Mouse (Mus musculus): ENCODE data around the gene Cyp2t4.

Gene Cyp2t4

DNA sequence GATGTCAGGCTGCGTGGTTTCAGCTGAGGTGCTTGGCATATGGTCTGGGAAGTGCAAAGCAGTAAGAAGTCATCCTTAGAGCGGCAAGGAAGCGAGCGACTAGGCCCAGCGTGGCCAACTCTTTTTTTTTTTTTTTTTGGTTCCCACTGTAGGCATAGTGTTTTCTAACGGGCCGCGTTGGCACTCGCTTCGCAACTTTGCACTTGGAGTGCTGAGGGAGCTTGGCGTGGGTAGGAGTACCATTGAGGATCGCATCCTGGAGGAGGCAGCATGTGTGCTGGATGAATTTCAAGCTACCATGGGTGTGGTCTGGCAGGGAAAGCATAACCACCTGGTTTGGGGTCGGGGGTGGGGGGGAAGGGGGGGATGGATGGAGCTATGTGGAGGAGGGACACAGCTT is 2.5 kb downstream of the Cyp2t4 start:
- in situ Hi-C loops (cut with MboI; ENCODE audit: low pct_unique_long_range_greater_than_20kb in 1 of 2, low sequenced_read_pairs in 2 of 2, unreplicated experiment in 1 of 2), result no loop called here

GRCm38 (mm10) chr7:27158171-27158570 is 4.7 kb downstream of the Cyp2t4 start:
- in situ Hi-C loops (cut with MboI; ENCODE audit: low pct_unique_long_range_greater_than_20kb in 1 of 2, low sequenced_read_pairs in 2 of 2, unreplicated experiment in 1 of 2), result no loop called here

DNA sequence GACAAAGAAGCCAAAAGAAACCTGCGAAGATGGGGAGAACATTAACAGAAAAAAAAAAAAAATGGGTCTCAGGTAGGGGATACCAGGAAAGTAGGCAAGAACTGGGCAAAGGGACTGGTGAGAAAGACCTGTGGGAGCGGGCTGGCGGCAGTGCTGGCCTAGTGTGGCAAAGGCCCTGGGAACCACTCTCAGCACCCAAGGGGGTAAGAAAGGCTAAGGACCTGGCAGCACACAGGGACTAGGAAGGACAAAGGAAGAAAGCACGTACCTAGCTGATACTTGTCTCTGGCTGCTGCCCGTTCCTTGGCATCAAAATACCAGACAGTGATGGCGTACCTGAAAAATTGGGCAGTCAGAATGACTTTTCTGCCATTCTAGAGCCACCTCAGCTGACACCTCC is 5.7 kb downstream of the Cyp2t4 start:
- in situ Hi-C loops (cut with MboI; ENCODE audit: low pct_unique_long_range_greater_than_20kb in 1 of 2, low sequenced_read_pairs in 2 of 2, unreplicated experiment in 1 of 2), result no loop called here

GRCm38 (mm10) chr7:27159882-27160281 is 6.4 kb downstream of the Cyp2t4 start:
- in situ Hi-C loops (cut with MboI; ENCODE audit: low pct_unique_long_range_greater_than_20kb in 1 of 2, low sequenced_read_pairs in 2 of 2, unreplicated experiment in 1 of 2), result no loop called here

GRCm38 (mm10) chr7:27160921-27161320 is 7.4 kb downstream of the Cyp2t4 start:
- in situ Hi-C loops (cut with MboI; ENCODE audit: low pct_unique_long_range_greater_than_20kb in 1 of 2, low sequenced_read_pairs in 2 of 2, unreplicated experiment in 1 of 2), result no loop called here

- in situ Hi-C loops (cut with MboI; ENCODE audit: low pct_unique_long_range_greater_than_20kb in 1 of 2, low sequenced_read_pairs in 2 of 2, unreplicated experiment in 1 of 2), result no loop called here
These were observed 8.2 kb downstream of the Cyp2t4 start for GRCm38 (mm10) chr7:27161744-27162143.

- in situ Hi-C loops (cut with MboI; ENCODE audit: low pct_unique_long_range_greater_than_20kb in 1 of 2, low sequenced_read_pairs in 2 of 2, unreplicated experiment in 1 of 2), result no loop called here
These were observed 9.4 kb downstream of the Cyp2t4 start for GRCm38 (mm10) chr7:27162780-27163449.

DNA sequence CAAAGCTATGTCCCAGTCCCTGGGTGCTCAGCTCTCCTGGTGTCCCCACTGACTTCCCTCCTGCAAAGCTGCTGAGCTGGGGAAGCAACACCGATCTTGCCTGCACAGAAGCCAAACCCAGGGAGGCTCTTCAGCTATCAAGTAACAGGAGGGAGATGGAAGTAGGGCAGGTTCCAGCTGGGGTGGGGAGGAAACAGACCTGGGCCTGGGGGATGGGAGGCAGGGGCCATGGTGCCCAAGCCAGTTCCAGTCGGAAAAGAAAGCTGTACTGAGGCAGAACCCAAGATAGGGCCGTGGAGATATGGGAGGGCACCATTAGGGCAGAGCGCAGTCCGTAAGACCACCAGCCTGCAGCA is 9.9 kb downstream of the Cyp2t4 start:
- in situ Hi-C loops (cut with MboI; ENCODE audit: low pct_unique_long_range_greater_than_20kb in 1 of 2, low sequenced_read_pairs in 2 of 2, unreplicated experiment in 1 of 2), result no loop called here

DNA sequence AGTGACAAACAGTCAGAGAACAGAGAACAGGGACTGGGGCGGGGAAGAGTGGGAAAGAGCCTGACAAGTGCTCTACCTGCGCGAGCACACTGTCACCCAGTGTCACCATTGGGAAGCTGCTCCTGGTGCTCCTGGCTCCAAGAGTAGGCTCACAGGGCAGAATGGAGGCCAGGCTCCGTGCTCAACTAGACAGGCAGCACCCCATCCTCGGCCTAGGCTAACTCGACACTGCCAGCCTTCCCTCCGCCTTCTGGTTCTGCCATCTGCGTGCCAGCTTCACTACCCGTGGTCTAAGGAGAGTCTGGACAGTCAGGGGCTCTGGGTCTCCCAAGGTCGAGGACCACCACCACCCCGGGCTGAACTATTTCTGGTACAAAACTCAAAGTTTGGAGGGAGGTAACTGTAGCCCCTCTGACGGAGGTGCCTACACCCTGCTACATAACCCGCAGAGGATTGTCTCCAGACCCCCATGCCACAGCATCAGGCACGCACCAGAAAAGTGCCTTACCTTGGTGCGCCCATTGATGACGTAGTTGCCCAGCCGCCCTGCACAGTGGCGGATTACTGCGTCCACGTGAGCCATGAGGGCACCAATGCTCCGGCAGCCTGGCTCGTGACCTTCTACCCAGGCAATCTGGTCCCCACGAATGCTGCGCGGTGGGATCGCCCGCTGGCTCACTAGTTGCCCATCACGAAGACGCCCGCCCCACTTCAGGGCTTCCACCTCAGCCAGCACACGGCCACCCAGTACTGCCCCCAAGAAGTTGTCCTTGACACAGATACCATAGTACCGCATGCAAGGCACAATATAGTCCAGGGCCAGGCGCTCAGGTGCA is 10.8 kb downstream of the Cyp2t4 start:
- in situ Hi-C loops (cut with MboI; ENCODE audit: low pct_unique_long_range_greater_than_20kb in 1 of 2, low sequenced_read_pairs in 2 of 2, unreplicated experiment in 1 of 2), result no loop called here

DNA sequence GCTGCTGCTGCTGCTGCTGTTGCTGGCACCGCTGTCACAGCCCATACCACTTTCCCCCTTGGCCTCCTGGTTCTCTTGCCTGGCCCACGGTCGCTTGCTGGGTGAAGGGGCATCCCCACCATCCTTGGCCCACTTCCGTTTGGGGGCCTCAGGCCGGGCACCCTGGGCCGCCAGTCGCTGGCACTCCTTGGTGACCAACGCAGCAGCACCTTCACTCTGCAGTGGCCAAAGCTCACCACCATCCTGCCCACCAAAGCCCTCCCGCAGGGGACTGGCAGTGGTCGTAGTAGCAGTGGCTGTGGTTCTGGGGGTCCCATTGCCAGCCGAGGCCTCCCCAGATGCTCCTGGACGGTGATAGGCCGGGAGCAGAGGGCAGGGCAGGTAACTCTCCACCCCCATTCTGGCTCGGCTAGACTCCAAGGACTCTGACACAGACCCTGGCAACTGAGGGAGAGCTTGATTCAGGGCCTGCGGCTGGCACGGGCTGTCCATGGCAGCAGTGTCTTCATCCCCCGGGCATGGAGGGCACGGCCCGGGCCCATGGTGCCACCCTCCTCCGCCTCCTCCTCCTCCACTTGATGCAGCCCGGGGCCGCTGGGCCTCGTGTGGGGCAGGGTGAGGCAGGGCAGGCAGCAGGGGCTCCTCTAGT is 11.6 kb downstream of the Cyp2t4 start:
- in situ Hi-C loops (cut with MboI; ENCODE audit: low pct_unique_long_range_greater_than_20kb in 1 of 2, low sequenced_read_pairs in 2 of 2, unreplicated experiment in 1 of 2), result no loop called here

DNA sequence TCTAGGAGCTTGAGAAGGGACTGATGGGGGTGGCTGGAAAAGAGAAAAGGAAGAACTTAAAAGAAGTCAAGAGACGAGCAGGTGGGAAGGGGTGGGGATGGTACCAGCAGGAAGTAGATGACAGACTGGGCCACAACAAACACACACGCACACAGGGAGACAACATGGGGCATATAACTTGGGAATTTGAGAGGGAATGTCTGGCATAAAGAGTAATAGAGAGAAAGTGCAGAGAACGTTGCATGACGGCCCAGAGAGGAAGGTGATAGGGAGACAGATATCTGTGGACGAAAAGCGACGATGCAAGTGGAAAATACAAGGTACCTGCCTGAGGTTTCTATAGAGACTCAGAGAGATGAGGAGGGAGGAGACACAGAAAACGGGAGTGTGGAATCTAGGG is 12.2 kb downstream of the Cyp2t4 start:
- in situ Hi-C loops (cut with MboI; ENCODE audit: low pct_unique_long_range_greater_than_20kb in 1 of 2, low sequenced_read_pairs in 2 of 2, unreplicated experiment in 1 of 2), result no loop called here

DNA sequence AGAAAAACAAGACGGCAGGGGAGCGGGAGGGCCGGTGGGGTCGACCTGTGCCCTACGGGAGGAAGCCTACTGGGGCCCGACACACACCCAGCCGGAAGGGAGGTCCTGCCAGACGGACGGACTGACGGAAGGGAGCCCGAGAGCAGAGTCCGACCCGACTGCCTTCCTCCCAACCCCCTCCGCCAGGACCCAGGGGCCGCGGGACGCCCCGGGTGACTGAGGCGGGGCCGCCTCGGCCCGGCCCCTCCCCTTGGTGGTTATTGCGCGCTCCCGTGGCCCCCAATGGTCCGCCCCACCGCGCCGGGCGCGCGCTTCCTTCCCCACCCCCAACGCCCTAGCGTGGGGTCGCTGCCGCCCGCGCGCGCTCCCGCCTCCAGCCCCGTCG is 12.7 kb downstream of the Cyp2t4 start:
- in situ Hi-C loops (cut with MboI; ENCODE audit: low pct_unique_long_range_greater_than_20kb in 1 of 2, low sequenced_read_pairs in 2 of 2, unreplicated experiment in 1 of 2), result no loop called here

DNA sequence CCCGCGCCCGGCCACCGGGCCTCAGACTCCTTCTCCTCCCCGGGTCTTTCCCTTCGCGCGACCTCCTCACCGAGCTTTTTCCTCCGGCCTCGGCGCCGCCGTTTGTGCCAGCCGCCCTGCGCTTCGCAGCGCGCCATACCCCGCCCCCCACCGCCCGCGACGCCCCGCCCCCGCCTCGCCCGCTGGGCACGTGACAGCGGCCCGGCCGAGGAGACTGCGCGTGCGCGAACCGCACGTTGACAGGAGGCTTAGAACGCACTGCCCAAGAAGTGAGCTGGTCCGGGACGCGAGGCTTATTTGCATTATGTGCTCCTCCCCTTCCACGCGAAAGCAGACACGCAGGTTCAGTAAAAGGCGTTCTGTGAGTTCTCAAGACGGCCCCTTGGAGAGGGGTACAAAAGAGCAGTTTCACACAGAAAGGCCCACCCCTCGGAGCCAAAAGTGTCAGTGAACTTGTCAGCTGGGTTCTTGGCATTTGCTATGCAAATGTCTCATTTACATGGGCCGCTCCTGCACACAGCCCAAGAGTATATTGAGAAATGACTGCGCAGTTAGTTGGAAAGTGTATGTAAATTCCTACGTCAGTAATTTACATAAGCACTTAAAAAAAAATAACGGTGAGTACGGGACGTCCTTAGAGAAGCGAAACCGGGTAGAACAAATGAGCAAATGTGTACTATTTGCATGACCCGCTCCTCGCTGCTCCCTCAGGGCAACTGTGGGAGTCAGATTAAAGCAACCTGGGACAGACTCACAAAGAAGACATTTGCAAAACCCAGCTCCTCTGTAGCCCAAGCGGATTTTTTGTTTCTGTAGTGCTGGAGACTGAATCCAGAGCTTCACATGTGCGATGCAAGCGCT is 13.3 kb downstream of the Cyp2t4 start, which contains the start of gene Egln2:
TSS of gene Egln2 (minus strand) at position 189 of the 861 bp plus-strand sequence.
- in situ Hi-C loops (cut with MboI; ENCODE audit: low pct_unique_long_range_greater_than_20kb in 1 of 2, low sequenced_read_pairs in 2 of 2, unreplicated experiment in 1 of 2), result no loop called here

- in situ Hi-C loops (cut with MboI; ENCODE audit: low pct_unique_long_range_greater_than_20kb in 1 of 2, low sequenced_read_pairs in 2 of 2, unreplicated experiment in 1 of 2), result no loop called here
These were observed 14.1 kb downstream of the Cyp2t4 start for GRCm38 (mm10) chr7:27167475-27168094.

DNA sequence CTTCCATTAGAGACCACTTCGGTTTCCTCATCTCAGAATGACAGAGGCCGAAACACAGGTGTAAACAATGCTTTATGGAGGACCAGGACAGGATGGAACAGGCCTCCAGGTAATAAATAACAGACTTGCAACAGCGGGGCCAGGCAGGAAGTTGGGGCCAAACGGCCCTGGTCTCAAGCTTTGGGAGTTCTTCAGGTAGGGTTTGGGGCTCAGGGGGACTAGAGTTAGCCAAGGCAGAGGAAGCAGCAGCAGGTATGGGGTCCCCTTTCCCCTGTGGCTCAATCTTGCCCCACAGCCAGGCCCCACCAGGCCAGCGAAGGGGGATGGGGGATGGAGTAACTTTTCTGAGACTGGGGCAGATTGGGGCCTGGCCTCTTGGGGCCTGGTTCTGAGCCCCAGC is 14.9 kb downstream of the Cyp2t4 start:
- in situ Hi-C loops (cut with MboI; ENCODE audit: low pct_unique_long_range_greater_than_20kb in 1 of 2, low sequenced_read_pairs in 2 of 2, unreplicated experiment in 1 of 2), result no loop called here

DNA sequence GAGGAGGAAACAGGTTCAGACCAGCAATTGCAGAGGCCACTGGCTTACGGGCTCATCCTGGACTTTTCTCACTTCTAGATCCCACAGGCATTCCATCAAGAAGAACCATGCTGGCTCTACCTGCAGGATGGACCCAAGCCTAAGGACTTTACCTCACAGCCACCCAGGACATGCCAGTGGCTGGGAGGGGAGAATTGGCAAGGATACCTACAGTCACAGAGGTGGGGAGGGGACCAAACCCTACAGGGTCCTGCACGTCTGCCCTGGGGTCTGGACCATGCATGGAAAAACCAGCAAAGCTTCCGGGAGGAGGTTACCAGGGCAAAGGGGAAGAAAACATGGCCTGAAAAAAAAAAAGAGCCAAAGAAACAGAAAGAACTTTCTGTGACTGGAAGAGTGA is 17.5 kb downstream of the Cyp2t4 start:
- in situ Hi-C loops (cut with MboI; ENCODE audit: low pct_unique_long_range_greater_than_20kb in 1 of 2, low sequenced_read_pairs in 2 of 2, unreplicated experiment in 1 of 2), result no loop called here

DNA sequence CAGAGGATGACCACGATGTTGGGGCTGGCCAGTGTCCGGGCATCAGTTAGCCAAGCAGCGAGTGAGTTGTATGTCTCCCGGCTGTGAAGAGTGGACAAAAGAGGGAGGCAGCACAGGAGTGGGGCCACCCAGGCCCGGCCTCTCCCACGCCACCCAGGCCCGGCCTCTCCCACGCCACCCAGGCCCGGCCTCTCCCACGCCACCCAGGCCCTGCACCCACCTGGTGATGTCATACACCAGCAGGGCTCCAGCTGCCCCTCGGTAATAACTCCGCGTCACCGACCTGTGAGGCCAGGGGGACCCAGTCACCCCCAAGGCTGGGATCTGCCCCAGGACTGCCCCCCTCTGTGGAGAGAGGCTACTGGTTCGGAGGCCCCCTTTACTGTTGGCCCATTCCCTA is 21.0 kb downstream of the Cyp2t4 start:
- in situ Hi-C loops (cut with MboI; ENCODE audit: low pct_unique_long_range_greater_than_20kb in 1 of 2, low sequenced_read_pairs in 2 of 2, unreplicated experiment in 1 of 2), result no loop called here

DNA sequence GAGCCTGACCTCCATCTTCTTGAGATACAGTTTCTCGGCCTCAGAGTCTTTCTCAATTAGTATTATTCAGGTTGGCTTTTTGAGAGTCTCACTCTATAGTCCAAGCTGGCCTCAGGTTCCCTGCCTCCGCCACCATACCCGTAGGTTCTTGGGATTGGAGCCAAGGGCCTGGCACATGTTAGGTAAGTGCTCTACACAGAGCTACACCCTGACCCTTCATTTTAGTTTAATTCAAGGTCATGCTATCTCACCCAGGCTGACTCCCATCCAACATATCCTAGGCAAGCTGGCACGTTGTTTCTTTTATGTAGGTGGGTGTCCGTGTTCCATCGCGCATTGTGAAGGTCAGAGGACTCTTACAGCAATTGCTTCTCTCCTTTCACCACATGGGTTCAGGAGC is 21.4 kb downstream of the Cyp2t4 start:
- in situ Hi-C loops (cut with MboI; ENCODE audit: low pct_unique_long_range_greater_than_20kb in 1 of 2, low sequenced_read_pairs in 2 of 2, unreplicated experiment in 1 of 2), result no loop called here
